Mouse (Mus musculus) liver, postnatal 0 days (tissue): ENCODE measurements around the gene Serf2. TPM values are rescaled to one million over a fixed set of nuclear protein-coding genes. Genes with fewer than 3 reads are reported as not detected.

Experiments used
- ATAC-seq: fragments of 200-750 bp; cut with Nextera tagmentation; 2 replicates; pipeline ENCODE4 v1.8.0; 2017; ENCODE audit warnings: mild to moderate bottlenecking, moderate library complexity
- DNase-seq: peaks from one replicate; pipeline ENCODE4 v3.0.0-alpha.2; 2016
- H3K27ac ChIP-seq: fragments of 300-500 bp; sonication (generic); 2 replicates; pipeline ENCODE4 v1.5.1; 2014; ENCODE audit warnings: antibody characterized with exemption, moderate library complexity, mild to moderate bottlenecking, low read depth
- H3K27me3 ChIP-seq: fragments of 300-500 bp; sonication (generic); 2 replicates; pipeline ENCODE4 v1.6.1; 2014; ENCODE audit warnings: low read length, control low read depth, mixed read lengths; ENCODE audit not compliant: insufficient read depth
- H3K36me3 ChIP-seq: fragments of 300-500 bp; sonication (generic); replicated peaks from 2 replicates; pipeline ENCODE4 v1.6.1; 2014; ENCODE audit warnings: mild to moderate bottlenecking, control low read depth, low read length, moderate library complexity, mixed read lengths; ENCODE audit not compliant: insufficient read depth
- H3K4me1 ChIP-seq: fragments of 300-500 bp; sonication (generic); 2 replicates; pipeline ENCODE4 v1.6.1; 2014; ENCODE audit warnings: antibody characterized with exemption, mild to moderate bottlenecking, control low read depth; ENCODE audit not compliant: insufficient read depth
- H3K4me2 ChIP-seq: fragments of 300-500 bp; sonication (generic); 2 replicates; pipeline ENCODE4 v1.6.1; 2014; ENCODE audit warnings: low read depth, mild to moderate bottlenecking, low read length, moderate library complexity, mixed read lengths
- H3K4me3 ChIP-seq: fragments of 300-500 bp; sonication (generic); 2 replicates; pipeline ENCODE4 v1.5.1; 2014; ENCODE audit warnings: low read depth, low read length
- H3K9ac ChIP-seq: fragments of 300-500 bp; sonication (generic); replicated peaks from 2 replicates; pipeline ENCODE4 v1.6.1; 2014; ENCODE audit warnings: mild to moderate bottlenecking, moderate library complexity
- H3K9me3 ChIP-seq: fragments of 300-500 bp; sonication (generic); 2 replicates; pipeline ENCODE4 v1.6.1; 2016; ENCODE audit warnings: mild to moderate bottlenecking, control low read depth, low read length, mixed read lengths
- CTCF ChIP-seq: sonication (generic); IDR thresholded peaks from 2 replicates; pipeline ENCODE4 v1.5.1; 2016; ENCODE audit warnings: antibody characterized with exemption, low read depth
- EP300 ChIP-seq: IDR thresholded peaks from 2 replicates; pipeline ENCODE4 v1.6.1; 2016; ENCODE audit warnings: antibody characterized with exemption, low read depth, mild to moderate bottlenecking
- WGBS: fragments of 180-500 bp; shearing (Covaris S2); extraction: QIAGEN DNeasy Blood & Tissue Kit; methylation state at CpG from one replicate; pipeline ENCODE4 v1.1.7; 2014; ENCODE audit not compliant: insufficient replicate concordance; 5-methylcytosine and 5-hydroxymethylcytosine counted together
- polyA plus RNA-seq: library from polyadenylated mRNA; unstranded; fragments of >200 nt; fragmentation: Nextera tagmentation; extraction: Ambion mirVana; gene quantifications from 2 replicates; pipeline ENCODE4 v1.2.1, GENCODE M21; 2015

The Serf2 gene
- polyA plus RNA-seq, 1 experiment from 2014 or later = 266 TPM

DNA sequence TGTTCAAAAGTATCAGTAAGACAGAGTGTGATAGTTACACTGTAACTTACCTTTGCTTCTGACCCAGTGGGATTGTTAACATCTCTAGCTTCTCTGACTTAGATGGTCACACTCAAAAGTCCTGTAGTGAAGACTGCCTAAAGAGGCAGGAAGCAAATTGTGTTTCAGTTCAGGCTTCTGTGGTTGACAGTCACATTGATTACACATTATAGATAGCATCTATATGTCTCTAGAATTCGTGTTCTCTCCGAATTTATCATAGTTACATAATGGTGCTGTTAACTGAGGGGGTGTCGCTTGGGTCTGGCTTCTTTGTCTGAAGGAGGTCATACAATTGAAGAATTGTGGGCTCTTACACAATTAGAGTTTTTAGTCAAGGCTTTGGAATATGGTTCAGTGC, 33.9 kb upstream of the Serf2 start:
- TF ChIP-seq EP300 = no peak
- TF ChIP-seq CTCF = no peak
- Histone ChIP-seq H3K27ac (no peak overlapping the region), H3K9me3 (no peaks in the 10 kb centered on the region), H3K4me3 (peak overlapping the region; percentile 83), H3K36me3 (peaks cover 9% of the 10 kb centered on the region; the same call in 1 of the 2 replicates), H3K4me1 (peaks cover 31% of the 10 kb centered on the region), H3K27me3 (no peaks in the 10 kb centered on the region), H3K9ac (peak overlapping the region; percentile 90; the same call in 1 of the 2 replicates), H3K4me2 (peak overlapping the region; percentile 90)
- ATAC-seq (no peak), DNase-seq (no peak)
- WGBS = 23% methylated on average over 3 of the region's 3 CpGs

DNA sequence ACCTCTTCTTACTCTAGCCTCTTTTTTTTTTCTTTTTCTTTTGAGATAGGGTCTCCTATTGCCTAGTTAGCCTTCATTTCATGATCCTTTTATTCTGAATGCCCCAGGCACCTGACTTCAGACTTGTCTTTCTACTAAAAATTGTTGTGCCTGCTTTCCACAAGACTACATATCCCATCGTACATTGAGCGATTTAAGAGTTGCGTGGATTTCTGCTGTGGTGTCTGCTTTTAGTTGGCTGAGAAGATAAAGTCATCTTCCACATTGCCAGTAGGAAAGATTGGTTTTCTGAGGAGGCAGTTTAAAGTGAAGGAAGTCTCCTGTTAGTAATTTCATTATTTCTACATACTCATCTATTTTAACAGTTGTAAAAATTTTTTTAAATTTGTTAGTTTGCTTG, 33.4 kb upstream of the Serf2 start:
- Histone ChIP-seq H3K4me3 (0 out of 2 replicates have a peak overlapping the region, but pooled peaks have one; percentile 83), H3K27ac (no peak overlapping the region)
- no peak for DNase-seq

DNA sequence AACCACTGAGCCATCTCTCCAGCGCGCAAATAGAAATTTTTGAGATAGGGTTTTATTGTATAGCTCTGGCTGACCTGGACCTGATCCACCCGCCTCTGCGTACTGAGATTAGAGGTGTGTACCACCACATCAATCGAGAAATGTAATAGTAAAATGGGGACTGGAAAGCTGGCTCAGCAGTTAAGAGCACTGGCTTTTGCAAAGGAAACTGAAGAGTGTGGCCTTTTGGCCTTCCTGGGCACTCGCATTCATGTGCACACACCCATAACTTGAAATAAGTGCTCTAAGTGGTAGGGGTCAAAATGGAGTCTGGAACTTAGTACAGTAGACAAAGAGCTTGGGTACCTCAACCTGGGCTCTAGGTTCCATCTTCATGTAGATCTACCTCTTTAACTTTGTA, 32.6 kb upstream of the Serf2 start:
- ATAC-seq (no peak), DNase-seq (no peak)
- Histone ChIP-seq H3K27me3 (no peaks in the 10 kb centered on the region), H3K9me3 (no peaks in the 10 kb centered on the region), H3K9ac (no peak overlapping the region; the same call in 1 of the 2 replicates), H3K4me3 (no peak overlapping the region), H3K4me1 (peaks cover 31% of the 10 kb centered on the region), H3K4me2 (0 out of 2 replicates have a peak overlapping the region, but pooled peaks have one; percentile 6), H3K36me3 (peaks cover 9% of the 10 kb centered on the region; the same call in 1 of the 2 replicates), H3K27ac (no peak overlapping the region)
- WGBS = 84% methylated on average over 6 of the region's 6 CpGs
- TF ChIP-seq CTCF = no peak
- no peak for TF ChIP-seq EP300

More for the DNA sequence above, 33.4 kb upstream of the Serf2 start:
- Histone ChIP-seq H3K9me3 (no peaks in the 10 kb centered on the region), H3K9ac (no peak overlapping the region), H3K4me1 (peaks cover 31% of the 10 kb centered on the region), H3K4me2 (peak overlapping the region; percentile 90), H3K27me3 (no peaks in the 10 kb centered on the region), H3K36me3 (peaks cover 9% of the 10 kb centered on the region; the same call in 1 of the 2 replicates)
- no peak for ATAC-seq
- TF ChIP-seq EP300 (no peak), CTCF (no peak)
- 59% methylated on average over 3 of the region's 3 CpGs for WGBS

DNA sequence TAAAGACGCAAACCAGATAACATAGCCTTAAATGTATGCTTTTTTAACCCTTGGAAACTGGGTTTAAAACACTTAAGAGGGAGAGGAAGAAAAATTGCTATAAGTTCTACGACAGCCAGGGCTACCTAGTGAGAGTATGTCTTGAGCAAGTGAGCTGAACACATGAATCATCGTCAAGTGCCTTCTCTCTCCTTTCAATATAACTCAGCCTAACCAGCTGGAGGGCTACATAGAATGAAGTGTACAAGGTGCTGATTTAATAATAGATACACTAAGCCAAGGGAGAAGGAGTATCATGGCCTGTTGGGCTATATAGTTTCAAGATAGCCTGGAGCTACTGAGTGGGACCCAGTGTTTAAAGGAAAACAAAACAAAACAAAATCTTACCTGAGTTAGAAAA, 30.5 kb upstream of the Serf2 start:
- Histone ChIP-seq H3K27me3 (no peaks in the 10 kb centered on the region), H3K4me1 (peaks cover 25% of the 10 kb centered on the region), H3K27ac (no peak overlapping the region), H3K4me2 (no peak overlapping the region), H3K9ac (0 out of 2 replicates have a peak overlapping the region, but pooled peaks have one; percentile 2), H3K4me3 (no peak overlapping the region), H3K36me3 (peaks cover 23% of the 10 kb centered on the region), H3K9me3 (no peaks in the 10 kb centered on the region)
- DNase-seq (no peak), ATAC-seq (no peak)
- TF ChIP-seq CTCF = no peak
- TF ChIP-seq EP300 = no peak
- WGBS = 83% methylated on average over 3 of the region's 3 CpGs

GRCm38 (mm10) chr2:121423166-121423565, 25.8 kb upstream of the Serf2 start:
- no peak overlapping the region for H3K27ac ChIP-seq
- TF ChIP-seq EP300 (no peak), CTCF (no peak)
- no peak for DNase-seq

GRCm38 (mm10) chr2:121425890-121426289, 23.1 kb upstream of the Serf2 start:
- H3K4me1 ChIP-seq = no peaks in the 10 kb centered on the region
- no peak for ATAC-seq
- no peak for TF ChIP-seq CTCF
- TF ChIP-seq EP300 = no peak
- H3K9me3 ChIP-seq = no peaks in the 10 kb centered on the region
- no peak overlapping the region for H3K4me3 ChIP-seq
- peaks cover 58% of the 10 kb centered on the region for H3K36me3 ChIP-seq
- 76% methylated on average over 2 of the region's 2 CpGs for WGBS
- H3K4me2 ChIP-seq = no peak overlapping the region
- DNase-seq = no peak
- H3K27me3 ChIP-seq = no peaks in the 10 kb centered on the region
- H3K27ac ChIP-seq = no peak overlapping the region
- H3K9ac ChIP-seq = no peak overlapping the region

More at GRCm38 (mm10) chr2:121423166-121423565, 25.8 kb upstream of the Serf2 start:
- Histone ChIP-seq H3K4me1 (no peaks in the 10 kb centered on the region), H3K27me3 (no peaks in the 10 kb centered on the region), H3K4me3 (no peak overlapping the region), H3K9me3 (no peaks in the 10 kb centered on the region), H3K36me3 (peaks cover 38% of the 10 kb centered on the region), H3K4me2 (no peak overlapping the region), H3K9ac (no peak overlapping the region)
- WGBS = 75% methylated on average over 2 of the region's 2 CpGs
- no peak for ATAC-seq
